29 mouse cellular contexts compared by ENCODE assay signal in genomic region chr9:59388311-59388710, GRCm38 (mm10). TPM values are rescaled to one million over a fixed set of nuclear protein-coding genes. Genes with fewer than 3 reads are reported as not detected.
DNase-seq lines count a peak whose midpoint lies in the region; TF ChIP-seq lines count a peak whose summit lies in the region.
"Had no signal": no experiment of that assay in that cellular context is flagged by ENCODE, and none has a peak within 500 bp of the region (broad histone marks: within the 10 kb centered on the region; RNA-seq: fewer than 3 reads in every experiment).

No protein-coding gene starts in this region.

- no peak overlapping the region for H3ac ChIP-seq in myocyte (ENCODE audit: control insufficient read depth, insufficient read length)

- no peaks in the 10 kb centered on the region for H3K27me3 ChIP-seq in myocyte (ENCODE audit: control insufficient read depth, insufficient read depth, insufficient read length)
- H3K27me3 ChIP-seq: embryonic facial prominence, embryonic 13.5 days; forebrain, embryonic 12.5 days; heart, embryonic 13.5 days; limb, embryonic 13.5 days; liver, embryonic 12.5 days; neural tube, embryonic 15.5 days; stomach, embryonic 15.5 days had no signal

- H3K79me2 ChIP-seq in myocyte (ENCODE audit: control insufficient read depth, insufficient read depth): no peaks in the 10 kb centered on the region

- peak overlapping the region; percentile 33 for H3K4me2 ChIP-seq in myocyte (ENCODE audit: low read depth)
- H3K4me2 ChIP-seq: embryonic facial prominence, embryonic 13.5 days; forebrain, embryonic 12.5 days; heart, embryonic 13.5 days; limb, embryonic 13.5 days; liver, embryonic 12.5 days; neural tube, embryonic 15.5 days; stomach, embryonic 15.5 days had no signal

- no peak for TF ChIP-seq POLR2A in myocyte (IDR thresholded peaks at IDR 0.05; ENCODE audit: insufficient read length, low read depth)

- peak; percentile 12 for DNase-seq in layer of hippocampus, adult 11-12 months (ENCODE audit: low spot score)
- no peak for DNase-seq in layer of hippocampus, adult 8-10 months (ENCODE audit: low spot score in 2 of 2)
- DNase-seq in right cerebral cortex, adult 18-20 months: peak; percentile 46
- DNase-seq in right cerebral cortex, postnatal 4 days: no peak
- DNase-seq in urinary bladder, adult 2 months (ENCODE audit: low spot score): no peak
- no peak for DNase-seq in c-Kit-positive CD71-positive TER-119-positive erythroid progenitor cells, embryonic 14.5 days (ENCODE audit: low spot score)
- DNase-seq: adrenal gland, adult 8-10 months; cerebellum, adult 2 months; cerebellum, postnatal 36 days; embryo, embryonic 11 days; gastrocnemius, postnatal 36 days; heart, adult 2 months; heart, postnatal 14 days; kidney, adult 9 months; kidney, postnatal 14 days; lung, adult 18-20 months; lung, postnatal 10 days; thymus, adult 2 months; thymus, postnatal 4 days had no signal

- peaks cover 23% of the 10 kb centered on the region for H3K36me3 ChIP-seq in myocyte (ENCODE audit: control insufficient read depth, insufficient read depth)

- H3K4me3 ChIP-seq in myocyte: no peak overlapping the region
- H3K4me3 ChIP-seq: embryonic facial prominence, embryonic 13.5 days; erythroblast, embryonic 14.5 days; forebrain, embryonic 12.5 days; heart, adult 2 months; heart, embryonic 13.5 days; limb, embryonic 13.5 days; liver, embryonic 12.5 days; midbrain, embryonic 10.5 days; neural tube, embryonic 15.5 days; stomach, embryonic 15.5 days had no signal

TF ChIP-seq in myocyte, 11 proteins besides CTCF, POLR2A, EP300 and RAD21:
- TF ChIP-seq MYOG (IDR thresholded peaks at IDR 0.05; ENCODE audit: control insufficient read depth in 1 of 3, insufficient read depth in 1 of 3, insufficient read length in 2 of 3, low read depth in 2 of 3): no peak
- TF ChIP-seq MAX (IDR thresholded peaks at IDR 0.05; ENCODE audit: low read depth): no peak
- no peak for TF ChIP-seq CEBPB (IDR thresholded peaks at IDR 0.05; ENCODE audit: insufficient read depth, poor library complexity, severe bottlenecking)
- TF ChIP-seq USF1 (IDR thresholded peaks at IDR 0.05; ENCODE audit: low read depth): no peak
- TF ChIP-seq E2F4 (IDR thresholded peaks at IDR 0.05; ENCODE audit: insufficient read depth): no peak
- TF ChIP-seq TCF12 (IDR thresholded peaks at IDR 0.05; ENCODE audit: insufficient read depth, poor library complexity, severe bottlenecking): no peak
- no peak for TF ChIP-seq POLR2AphosphoS2 (IDR thresholded peaks at IDR 0.05; ENCODE audit: insufficient read length, low read depth)
- TF ChIP-seq TCF3 (IDR thresholded peaks at IDR 0.05; ENCODE audit: insufficient read length, low read depth): no peak
- no peak for TF ChIP-seq SRF (IDR thresholded peaks at IDR 0.05; ENCODE audit: control insufficient read depth, insufficient read length, low read depth)
- TF ChIP-seq MYOD1 (IDR thresholded peaks at IDR 0.05; ENCODE audit: control insufficient read depth in 1 of 3, insufficient read length in 2 of 3, low read depth in 2 of 3): no peak
- no peak for TF ChIP-seq REST (IDR thresholded peaks at IDR 0.05; ENCODE audit: insufficient read depth, insufficient read length)

RNA-seq across cellular contexts. Expression of gene Bbs4, which starts 35.0 kb away (rescaled TPM):
- total RNA-seq in layer of hippocampus, adult 8-10 months (2022): 10 to 100 TPM; 35.8 to 49.9 (median 43.4) TPM
- polyA plus RNA-seq in myocyte (2012; fragmentation: generic; extraction: Trizol): 3.8 TPM
- polyA plus RNA-seq in urinary bladder, adult 2 months (2012; rRNA removed): 10.1 and 11.2 TPM in 2 replicates

Comparison
In these comparisons a context has a peak if more than half of its experiments do, and no peak if none do; other contexts are left out.
1. DNase-seq: peak in layer of hippocampus, adult 11-12 months (single experiment) and right cerebral cortex, adult 18-20 months (single experiment); none in layer of hippocampus, adult 8-10 months (0 of 2), right cerebral cortex, postnatal 4 days (single experiment), urinary bladder, adult 2 months (single experiment) and c-Kit-positive CD71-positive TER-119-positive erythroid progenitor cells, embryonic 14.5 days (single experiment).